Comparison of ENCODE assay signal across 8 mouse cellular contexts in the genomic region with DNA sequence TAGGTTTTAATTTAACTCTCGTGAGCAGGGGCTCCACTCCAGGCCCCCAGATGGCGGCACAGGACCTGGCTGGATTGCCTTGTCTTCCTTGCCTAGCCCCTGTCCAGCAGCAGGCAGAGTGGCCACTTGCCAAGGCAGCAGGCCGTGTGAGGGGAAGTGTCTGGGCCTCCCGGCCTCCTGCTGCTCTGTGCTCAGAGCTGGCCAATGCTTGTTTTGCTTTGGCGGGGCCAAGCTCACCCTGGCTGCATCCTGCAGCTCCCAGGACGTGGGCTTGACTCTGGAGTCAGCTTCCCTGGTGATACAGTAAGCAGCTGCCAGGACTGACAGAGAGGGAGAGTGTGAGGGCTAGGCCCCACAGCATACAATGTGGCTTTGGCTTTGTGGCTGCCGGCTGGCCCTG. TPM values are rescaled to one million over a fixed set of nuclear protein-coding genes. Genes with fewer than 3 reads are reported as not detected.
DNase-seq lines count a peak whose midpoint lies in the region; ATAC-seq and TF ChIP-seq lines count a peak whose summit lies in the region.

No protein-coding gene starts in this region.

- ATAC-seq in forebrain, embryonic 13.5 days, result peak; percentile 48; the same call in 1 of the 2 replicates
- ATAC-seq in heart, embryonic 15.5 days (replicated peaks; ENCODE audit: insufficient number of reproducible peaks, insufficient read depth, low FRiP score, low read depth), result peak; percentile 87
- ATAC-seq in neural tube, embryonic 11.5 days (ENCODE audit: insufficient read depth, low FRiP score, low TSS enrichment), result no peak

- peak overlapping the region; percentile 14; the same call in 1 of the 2 replicates for H3K27ac ChIP-seq in forebrain, embryonic 13.5 days
- H3K27ac ChIP-seq in heart, embryonic 15.5 days, result peak overlapping the region; percentile 78
- peak overlapping the region; percentile 14 for H3K27ac ChIP-seq in liver, adult 2 months (replicated peaks; ENCODE audit: insufficient read depth, low read depth, low read length)
- H3K27ac ChIP-seq in neural tube, embryonic 11.5 days (ENCODE audit: low read depth, low read length), result peak overlapping the region; percentile 1; the same call in 1 of the 2 replicates

- H3K9me3 ChIP-seq in forebrain, embryonic 13.5 days (replicated peaks), result no peaks in the 10 kb centered on the region
- no peaks in the 10 kb centered on the region for H3K9me3 ChIP-seq in heart, embryonic 15.5 days (replicated peaks)
- H3K9me3 ChIP-seq in neural tube, embryonic 11.5 days (ENCODE audit: control insufficient read depth, low read length), result no peaks in the 10 kb centered on the region

- peaks cover 100% of the 10 kb centered on the region for H3K79me2 ChIP-seq in liver, adult 2 months (ENCODE audit: control insufficient read depth, insufficient read depth, low read length)

- H3K36me3 ChIP-seq in forebrain, embryonic 13.5 days (ENCODE audit: poor library complexity, severe bottlenecking), result no peaks in the 10 kb centered on the region
- H3K36me3 ChIP-seq in heart, embryonic 15.5 days, result no peaks in the 10 kb centered on the region
- no peaks in the 10 kb centered on the region for H3K36me3 ChIP-seq in liver, adult 2 months (ENCODE audit: control insufficient read depth, insufficient read depth, low read length)
- H3K36me3 ChIP-seq in neural tube, embryonic 11.5 days (ENCODE audit: control insufficient read depth, insufficient read depth, low read length), result no peaks in the 10 kb centered on the region; the same call in 1 of the 2 replicates

- peak overlapping the region; percentile 7; the same call in 1 of the 2 replicates for H3K4me2 ChIP-seq in forebrain, embryonic 13.5 days
- peak overlapping the region; percentile 17 for H3K4me2 ChIP-seq in heart, embryonic 15.5 days
- H3K4me2 ChIP-seq in neural tube, embryonic 11.5 days (ENCODE audit: low read depth), result no peak overlapping the region

- H3K4me3 ChIP-seq in forebrain, embryonic 13.5 days, result no peak overlapping the region
- H3K4me3 ChIP-seq in heart, embryonic 15.5 days, result no peak overlapping the region
- H3K4me3 ChIP-seq in liver, adult 2 months (ENCODE audit: insufficient read depth, low read depth, low read length), result no peak overlapping the region; the same call in 1 of the 2 replicates
- no peak overlapping the region for H3K4me3 ChIP-seq in neural tube, embryonic 11.5 days (ENCODE audit: low read depth, low read length)

- no peaks in the 10 kb centered on the region for H3K27me3 ChIP-seq in forebrain, embryonic 13.5 days
- no peaks in the 10 kb centered on the region; the same call in 1 of the 2 replicates for H3K27me3 ChIP-seq in heart, embryonic 15.5 days
- no peaks in the 10 kb centered on the region for H3K27me3 ChIP-seq in liver, adult 2 months (ENCODE audit: control insufficient read depth, insufficient read depth, low read length)
- no peaks in the 10 kb centered on the region for H3K27me3 ChIP-seq in neural tube, embryonic 11.5 days (ENCODE audit: control insufficient read depth, insufficient read depth, low read length)

- DNase-seq in spleen, postnatal 36 days (ENCODE audit: low spot score in 2 of 2), result peak; percentile 34 to 39
- no peak for DNase-seq in spleen, postnatal 4 days (ENCODE audit: low spot score in 2 of 2)
- peak; percentile 95 for DNase-seq in kidney, postnatal 10 days
- no peak for DNase-seq in liver, adult 2 months (ENCODE audit: extremely low read depth, low read depth, low spot score)
- DNase-seq in neural tube, embryonic 11.5 days (ENCODE audit: low spot score), result peak; percentile 58
- DNase-seq in urinary bladder, postnatal 25 days (ENCODE audit: low spot score), result peak; percentile 61

- peaks cover 32% of the 10 kb centered on the region for H3K4me1 ChIP-seq in forebrain, embryonic 13.5 days
- peaks cover 88% of the 10 kb centered on the region for H3K4me1 ChIP-seq in heart, embryonic 15.5 days (replicated peaks)
- H3K4me1 ChIP-seq in liver, adult 2 months (ENCODE audit: control insufficient read depth, insufficient read depth, low read length), result peaks cover 96% of the 10 kb centered on the region
- peaks cover 21% of the 10 kb centered on the region for H3K4me1 ChIP-seq in neural tube, embryonic 11.5 days (ENCODE audit: control insufficient read depth, insufficient read depth, low read length)

- H3K9ac ChIP-seq in forebrain, embryonic 13.5 days, result peak overlapping the region; percentile 43
- H3K9ac ChIP-seq in heart, embryonic 15.5 days, result peak overlapping the region; percentile 17; the same call in 1 of the 2 replicates
- H3K9ac ChIP-seq in liver, adult 2 months (ENCODE audit: low read depth, low read length), result peak overlapping the region; percentile 27
- 0 out of 2 replicates have a peak overlapping the region, but pooled peaks have one; percentile 32 for H3K9ac ChIP-seq in neural tube, embryonic 11.5 days (ENCODE audit: low read length)

- WGBS in forebrain, embryonic 13.5 days, result 8% methylated on average over 7 of the region's 7 CpGs
- 6% methylated on average over 7 of the region's 7 CpGs for WGBS in heart, embryonic 15.5 days
- WGBS in liver, adult 2 months, result 3% methylated on average over 7 of the region's 7 CpGs
- WGBS in neural tube, embryonic 11.5 days, result 10% methylated on average over 7 of the region's 7 CpGs

- peak; percentile 52 for TF ChIP-seq CTCF in liver, adult 2 months (IDR thresholded peaks at IDR 0.05; ENCODE audit: low read depth, low read length)

- no peak for TF ChIP-seq POLR2A in liver, adult 2 months (IDR thresholded peaks at IDR 0.05; ENCODE audit: extremely low read depth, insufficient read depth, low read length)

RNA-seq across cellular contexts. Expression of a gene that starts 23.3 kb away (rescaled TPM):
- polyA plus RNA-seq in forebrain, embryonic 13.5 days (2015; fragmentation: Nextera tagmentation; extraction: Ambion mirVana), result 4.3 and 4.9 TPM in 2 replicates
- 6.6 and 9.5 TPM in 2 replicates for polyA plus RNA-seq in heart, embryonic 15.5 days (2015; fragmentation: Nextera tagmentation; extraction: Ambion mirVana)
- 108 and 124 TPM in 2 replicates for total RNA-seq in liver, adult 2 months (2014; rRNA removed)
- 303 and 313 TPM in 2 replicates for polyA plus RNA-seq in liver, adult 2 months (2012; rRNA removed)
- polyA plus RNA-seq in neural tube, embryonic 11.5 days (2014; fragmentation: Nextera tagmentation; extraction: Ambion mirVana), result 6.8 and 7.2 TPM in 2 replicates

Comparison
In these comparisons a context has a peak if more than half of its experiments do, and no peak if none do; other contexts are left out.
1. DNase-seq: peak in spleen, postnatal 36 days (2 of 2), kidney, postnatal 10 days (single experiment), neural tube, embryonic 11.5 days (single experiment) and urinary bladder, postnatal 25 days (single experiment); none in spleen, postnatal 4 days (0 of 2) and liver, adult 2 months (single experiment).
2. H3K27ac ChIP-seq: peak in every context shown above with its lines; median percentile 78 in heart, embryonic 15.5 days; 14 in forebrain, embryonic 13.5 days; 14 in liver, adult 2 months; 1 in neural tube, embryonic 11.5 days.
3. RNA of a gene that starts 23.3 kb away (polyA plus RNA-seq): 303 to 313 TPM in liver, adult 2 months; 6.8 to 7.2 TPM in neural tube, embryonic 11.5 days, 6.6 to 9.5 TPM in heart, embryonic 15.5 days and 4.3 to 4.9 TPM in forebrain, embryonic 13.5 days; every median in the first group is over 10 times any median in the second.
4. Peak in every context shown above with its lines, with median percentiles within 50 percentile points of each other: H3K9ac ChIP-seq.